Mouse (Mus musculus): ENCODE measurements around the gene Gm13103. TPM values are rescaled to one million over a fixed set of nuclear protein-coding genes. Genes with fewer than 3 reads are reported as not detected.

Gene Gm13103
- not detected for polyA plus RNA-seq (2015; fragmentation: Illumina TruSeq; extraction: RNeasy Lipid Tissue Mini Kit (QIAGEN cat#74804); ENCODE audit: insufficient read depth, low read depth, low replicate concordance)

DNA sequence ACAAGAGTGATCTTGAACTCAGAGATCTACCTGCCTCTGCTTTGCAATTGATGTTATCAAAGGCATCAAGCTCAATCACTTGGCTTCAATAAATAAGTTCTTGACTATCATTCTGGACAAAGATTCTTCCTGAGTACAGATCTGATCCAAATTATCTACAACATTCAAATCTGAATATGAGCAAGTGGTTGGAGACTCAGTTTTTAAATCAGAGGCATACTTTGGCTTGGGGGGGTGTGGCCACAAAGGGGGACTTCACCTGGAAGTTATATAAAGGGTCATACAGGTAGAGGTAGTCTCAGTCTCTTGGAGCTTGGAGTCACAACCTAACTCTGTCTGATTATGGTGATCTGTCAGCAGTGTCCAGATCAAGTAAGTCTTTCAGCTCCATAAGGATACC is at the start of gene Gm13103:
Gene Gm13103, plus strand, starts transcription at position 301 of the 400 bp plus-strand sequence.

DNA sequence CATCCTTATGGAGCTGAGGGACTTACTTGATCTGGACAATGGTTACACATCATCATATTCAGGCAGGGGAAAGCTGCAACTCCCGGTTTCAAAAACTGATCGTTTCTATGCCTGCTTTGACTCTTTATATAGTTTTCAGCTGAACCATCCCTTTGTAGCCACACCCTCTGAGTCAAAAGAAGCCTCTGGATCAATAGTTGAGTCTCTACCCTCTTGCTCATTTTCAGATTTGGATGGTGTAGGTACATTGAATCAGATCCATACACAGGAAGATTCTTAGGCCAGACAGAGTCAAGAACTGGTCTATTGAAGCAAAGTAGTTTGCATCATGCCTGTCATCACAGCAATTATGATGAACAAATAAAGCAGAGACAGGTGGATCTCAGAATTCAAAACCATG is 30.3 kb upstream of the Gm13103 start, which contains the start of gene Gm13084:
Gene Gm13084, minus strand, starts transcription at position 101 of the 400 bp plus-strand sequence.

DNA sequence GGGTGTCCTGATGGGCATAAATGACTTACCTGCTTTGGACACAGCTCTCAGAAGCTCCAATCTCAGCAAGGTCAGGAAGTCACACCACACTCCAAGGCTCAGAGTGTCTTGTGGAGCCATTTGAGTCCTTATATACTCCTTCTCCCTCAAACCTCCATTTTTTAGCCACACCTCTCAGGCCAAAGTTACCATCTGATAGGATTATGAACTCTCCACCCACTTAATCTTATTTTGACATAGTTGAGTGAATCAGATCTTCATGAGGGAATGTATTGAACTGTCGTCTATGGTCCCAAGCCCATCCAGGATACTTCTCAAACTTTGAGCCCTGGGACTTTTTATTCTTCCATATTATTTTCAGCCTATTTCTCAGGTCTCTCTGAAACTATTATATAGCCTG is 54.0 kb downstream of the Gm13103 start, which contains the start of gene Pramef6:
Gene Pramef6, minus strand, starts transcription at position 101 of the 400 bp plus-strand sequence.

Other genes starting within 250 kb of the Gm13103 start
- gene Gm13083, start 231.5 kb upstream of the Gm13103 start, polyA plus RNA-seq (2015; fragmentation: Illumina TruSeq; extraction: RNeasy Lipid Tissue Mini Kit (QIAGEN cat#74804); ENCODE audit: insufficient read depth, low read depth, low replicate concordance), result not detected
- not detected for gene Gm13088, start 189.3 kb upstream of the Gm13103 start, polyA plus RNA-seq (2015; fragmentation: Illumina TruSeq; extraction: RNeasy Lipid Tissue Mini Kit (QIAGEN cat#74804); ENCODE audit: insufficient read depth, low read depth, low replicate concordance)
- gene Gm13089, start 143.8 kb upstream of the Gm13103 start, polyA plus RNA-seq (2015; fragmentation: Illumina TruSeq; extraction: RNeasy Lipid Tissue Mini Kit (QIAGEN cat#74804); ENCODE audit: insufficient read depth, low read depth, low replicate concordance), result not detected
- not detected for gene Gm13078, start 127.0 kb upstream of the Gm13103 start, polyA plus RNA-seq (2015; fragmentation: Illumina TruSeq; extraction: RNeasy Lipid Tissue Mini Kit (QIAGEN cat#74804); ENCODE audit: insufficient read depth, low read depth, low replicate concordance)
- not detected for gene Gm13023, start 57.1 kb upstream of the Gm13103 start, polyA plus RNA-seq (2015; fragmentation: Illumina TruSeq; extraction: RNeasy Lipid Tissue Mini Kit (QIAGEN cat#74804); ENCODE audit: insufficient read depth, low read depth, low replicate concordance)
- not detected for gene Gm13084, start 30.4 kb upstream of the Gm13103 start, polyA plus RNA-seq (2015; fragmentation: Illumina TruSeq; extraction: RNeasy Lipid Tissue Mini Kit (QIAGEN cat#74804); ENCODE audit: insufficient read depth, low read depth, low replicate concordance)
- gene Pramef6, start 53.9 kb downstream of the Gm13103 start, polyA plus RNA-seq (2015; fragmentation: Illumina TruSeq; extraction: RNeasy Lipid Tissue Mini Kit (QIAGEN cat#74804); ENCODE audit: insufficient read depth, low read depth, low replicate concordance), result not detected
- not detected for gene Pramef25, start 104.5 kb downstream of the Gm13103 start, polyA plus RNA-seq (2015; fragmentation: Illumina TruSeq; extraction: RNeasy Lipid Tissue Mini Kit (QIAGEN cat#74804); ENCODE audit: insufficient read depth, low read depth, low replicate concordance)
- not detected for gene Gm13101, start 120.5 kb downstream of the Gm13103 start, polyA plus RNA-seq (2015; fragmentation: Illumina TruSeq; extraction: RNeasy Lipid Tissue Mini Kit (QIAGEN cat#74804); ENCODE audit: insufficient read depth, low read depth, low replicate concordance)
- gene Pramef17, start 147.9 kb downstream of the Gm13103 start, polyA plus RNA-seq (2015; fragmentation: Illumina TruSeq; extraction: RNeasy Lipid Tissue Mini Kit (QIAGEN cat#74804); ENCODE audit: insufficient read depth, low read depth, low replicate concordance), result not detected
- not detected for gene Pramel4, start 212.6 kb downstream of the Gm13103 start, polyA plus RNA-seq (2015; fragmentation: Illumina TruSeq; extraction: RNeasy Lipid Tissue Mini Kit (QIAGEN cat#74804); ENCODE audit: insufficient read depth, low read depth, low replicate concordance)

Measured in pancreas, adult 10 weeks (tissue).